Mouse (Mus musculus) ES-Bruce4 (cell line): ENCODE measurements around the gene Nagk.

Experiments used
- CTCF ChIP-seq: IDR thresholded peaks from one replicate; pipeline ENCODE4 v1.8.1; 2011; ENCODE audit warnings: low read depth, low read length
- EP300 ChIP-seq: IDR thresholded peaks from 2 replicates; pipeline ENCODE4 v1.6.1; 2011; ENCODE audit warnings: low read depth, low read length; ENCODE audit not compliant: insufficient read depth
- POLR2A ChIP-seq: IDR thresholded peaks from one replicate; pipeline ENCODE4 v1.8.1; 2011; ENCODE audit warnings: low read length; ENCODE audit not compliant: insufficient read depth

DNA sequence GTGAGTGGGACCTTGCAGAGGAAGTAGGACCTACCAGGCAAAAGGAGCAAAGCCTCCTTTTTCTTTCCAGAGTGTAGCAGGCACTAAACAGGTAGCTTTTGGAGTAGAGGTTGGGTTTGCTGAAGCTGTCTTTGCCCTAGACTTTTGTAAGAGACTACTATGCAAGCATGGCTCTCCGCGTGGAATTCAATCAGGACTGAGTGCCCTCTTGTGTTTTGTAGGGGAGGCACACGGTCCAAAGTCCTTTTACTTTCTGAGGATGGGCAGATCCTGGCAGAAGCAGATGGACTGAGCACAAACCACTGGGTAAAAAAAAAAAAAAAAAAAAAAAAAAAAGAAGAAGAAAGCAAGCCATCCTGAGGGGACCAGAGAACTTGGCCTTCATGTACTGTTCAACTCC, 1.9 kb downstream of the Nagk start:
- no peak for TF ChIP-seq POLR2A
- TF ChIP-seq CTCF, result no peak
- TF ChIP-seq EP300, result no peak
